Mouse (Mus musculus): Measurements from ENCODE around the gene Thada.

Gene Thada

DNA sequence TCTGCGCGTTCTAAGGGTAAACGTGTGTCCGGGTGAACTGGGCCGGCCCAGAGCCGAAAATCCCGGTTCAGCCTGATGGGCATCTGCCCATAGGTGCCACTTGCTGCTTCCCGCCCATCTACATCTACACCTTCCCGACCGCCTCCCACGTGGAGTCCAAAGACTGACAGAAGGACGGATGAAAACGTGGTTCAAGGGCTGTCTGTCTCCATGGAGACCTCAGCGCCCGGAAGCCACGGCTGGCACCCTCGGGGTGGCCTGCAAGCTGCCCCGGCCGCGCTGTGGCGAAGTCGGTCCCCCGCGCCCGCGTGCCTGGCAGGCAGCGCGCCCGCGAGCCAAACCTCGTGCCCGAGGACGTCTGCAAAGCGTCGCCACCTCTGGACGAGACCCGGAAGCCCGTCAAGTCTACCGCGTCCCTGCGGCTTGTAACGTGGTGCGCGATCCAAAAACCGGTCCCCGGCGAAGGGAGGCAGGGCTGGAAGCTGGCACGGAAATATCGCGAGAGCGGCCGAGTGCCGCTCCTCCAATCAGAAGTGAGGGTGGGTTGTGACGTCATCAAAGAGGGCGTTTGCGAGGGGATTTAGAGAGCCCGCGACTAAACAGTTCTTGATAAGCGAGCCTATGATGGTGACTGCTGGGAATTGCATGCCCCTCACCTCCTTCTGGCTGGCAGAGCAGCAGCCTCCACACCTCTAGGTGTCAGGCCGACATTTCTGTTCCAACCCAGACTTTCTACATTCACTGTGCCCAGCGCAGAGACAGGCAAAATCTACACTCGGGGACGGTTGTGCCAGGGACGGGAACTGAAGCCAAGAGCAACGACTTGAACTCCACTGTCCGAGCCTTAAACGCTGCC, at the start of gene Thada:
Gene Thada, minus strand, starts transcription at position 453 of the 856 bp plus-strand sequence.
- DNase-seq = peak; percentile 99 to 100

DNA sequence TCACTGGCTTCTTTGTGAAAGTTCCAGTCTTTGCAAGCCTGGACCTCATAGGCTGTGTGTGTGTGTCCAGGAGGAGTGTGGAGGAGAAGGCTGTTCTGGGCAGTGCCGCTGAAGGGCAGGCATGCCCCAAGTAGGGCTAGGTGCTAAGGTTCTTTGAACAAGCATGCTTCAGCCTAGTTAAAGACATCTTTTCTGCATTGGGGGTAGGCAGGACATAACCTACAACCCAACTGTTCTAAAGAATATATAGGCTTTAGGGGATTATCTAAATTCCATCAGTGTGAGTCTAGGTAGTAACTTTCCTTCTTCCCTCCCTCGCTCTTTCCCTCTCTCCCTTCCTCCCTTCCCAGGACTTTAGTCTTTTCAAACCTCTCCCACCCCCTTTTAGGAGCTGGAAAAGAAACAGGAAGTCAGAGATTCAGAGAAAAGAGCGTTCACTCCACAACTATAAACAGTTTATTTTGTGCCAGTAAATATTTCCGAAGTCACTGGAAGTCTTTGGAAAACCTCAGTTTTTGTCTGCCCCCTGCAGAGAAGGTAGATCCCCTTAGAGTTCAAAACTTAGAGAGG, 46.6 kb upstream of the Thada start:
- DNase-seq = peak; percentile 9 to 20

DNA sequence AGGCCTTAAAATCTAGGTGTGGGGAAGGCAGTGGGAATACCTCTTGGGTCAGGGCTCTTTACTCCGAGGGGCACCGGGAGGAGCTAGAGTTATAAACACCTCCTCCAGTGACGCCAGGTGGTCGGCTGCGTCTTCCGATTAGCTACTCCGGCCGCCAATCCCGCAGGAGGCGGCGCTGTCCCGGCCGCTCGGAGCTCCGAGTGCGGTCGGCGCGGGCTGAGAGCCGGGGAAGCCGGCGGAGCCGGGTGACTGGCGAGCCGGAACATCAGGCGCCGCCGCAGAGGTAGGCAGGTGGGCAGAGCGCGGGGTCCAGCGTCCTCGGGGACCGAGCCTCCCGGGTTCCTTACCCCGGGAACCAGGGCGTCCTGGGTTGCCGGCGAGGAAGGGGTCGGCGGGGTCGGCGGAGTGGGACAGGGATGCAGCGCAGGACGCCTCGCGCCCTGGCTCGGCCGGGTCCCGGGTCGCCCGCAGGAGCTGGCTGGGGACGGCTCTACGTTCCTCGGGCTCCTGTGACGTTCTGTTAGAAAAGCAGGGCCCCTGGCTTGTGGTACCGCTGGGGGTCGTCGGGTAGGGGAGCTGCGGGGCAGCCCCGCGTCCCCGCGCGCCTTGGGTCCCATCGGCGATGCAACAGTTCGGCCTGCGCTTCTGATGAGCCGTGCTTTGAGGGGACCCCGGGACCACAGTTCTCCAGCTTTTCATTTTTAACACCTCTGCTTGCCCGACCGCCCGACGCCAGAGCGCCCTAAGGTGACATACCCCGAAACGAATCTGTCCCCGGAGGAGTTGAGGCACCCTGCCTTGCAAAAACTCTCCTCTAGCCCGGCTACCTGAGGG, 45.9 kb upstream of the Thada start, which contains the start of gene Plekhh2:
Gene Plekhh2, plus strand, starts transcription at position 214 of the 834 bp plus-strand sequence.
- DNase-seq = peak; percentile 83 to 87

- DNase-seq = no peak
Measured at GRCm38 (mm10) chr17:84510961-84511639, 45.1 kb upstream of the Thada start.

DNA sequence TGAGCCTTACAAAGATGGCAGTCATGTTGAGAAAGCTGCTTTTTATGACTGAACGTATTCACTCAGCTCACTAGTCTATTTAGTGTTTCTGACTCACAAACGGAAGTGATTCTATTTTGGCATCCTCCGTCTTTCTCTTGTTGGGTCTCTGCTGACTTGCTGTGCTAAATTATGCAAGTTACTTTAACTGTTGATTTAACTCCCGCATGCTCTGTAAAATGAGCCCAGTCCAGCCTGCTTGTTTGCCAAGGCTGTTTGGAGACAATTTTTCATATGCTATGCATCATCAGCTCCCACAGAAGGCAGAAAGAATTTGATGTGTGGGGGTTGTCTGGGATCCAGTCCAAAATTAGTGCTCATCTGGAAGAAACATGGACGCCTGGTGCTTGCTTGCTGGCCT, 44.4 kb upstream of the Thada start:
- peak; percentile 58 to 71 for DNase-seq

GRCm38 (mm10) chr17:84509176-84509575, 43.2 kb upstream of the Thada start:
- DNase-seq = peak; percentile 72 to 85

- no peak for DNase-seq
Measured at GRCm38 (mm10) chr17:84508736-84509135, 42.7 kb upstream of the Thada start.

DNA sequence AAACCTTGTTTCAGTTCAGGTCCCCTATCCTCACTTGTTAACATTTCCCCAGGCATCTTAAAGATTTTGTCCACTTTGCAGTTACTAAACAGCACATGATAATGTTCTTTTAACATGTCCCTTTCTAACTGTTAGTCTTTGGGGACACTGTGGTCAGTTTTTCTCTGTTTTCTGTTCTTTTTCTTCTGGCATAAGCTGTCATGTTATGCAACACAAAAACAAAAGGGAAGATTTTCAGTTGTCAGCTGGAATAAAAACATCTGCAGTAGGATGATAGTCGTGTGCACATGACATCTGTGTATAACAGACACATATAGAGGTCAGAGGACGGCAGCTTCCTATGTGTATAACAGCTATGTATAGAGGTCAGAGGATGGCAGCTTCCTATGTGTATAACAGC, 39.9 kb upstream of the Thada start:
- DNase-seq = no peak

DNA sequence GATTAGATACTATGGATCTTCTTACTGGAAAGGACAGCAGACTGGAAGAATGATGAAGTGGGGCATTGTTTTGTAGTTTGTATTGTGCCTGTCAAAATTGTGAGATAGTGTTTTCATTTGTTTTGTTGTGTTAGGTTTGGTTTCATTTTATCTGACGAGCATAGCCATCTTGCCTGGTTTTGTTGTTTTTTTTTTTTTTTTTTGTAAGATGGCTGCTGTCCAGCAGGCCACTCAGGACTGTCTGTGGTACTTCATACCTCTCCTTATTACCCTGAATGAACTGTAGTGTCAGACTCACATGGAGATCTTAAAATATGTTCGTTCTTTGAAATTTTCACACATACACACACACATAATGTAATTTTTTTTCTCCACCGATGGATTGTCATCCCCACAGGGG, 36.3 kb upstream of the Thada start:
- DNase-seq = no peak

- peak; percentile 86 to 90 for DNase-seq
Measured at GRCm38 (mm10) chr17:84498639-84499038, 32.6 kb upstream of the Thada start.

DNA sequence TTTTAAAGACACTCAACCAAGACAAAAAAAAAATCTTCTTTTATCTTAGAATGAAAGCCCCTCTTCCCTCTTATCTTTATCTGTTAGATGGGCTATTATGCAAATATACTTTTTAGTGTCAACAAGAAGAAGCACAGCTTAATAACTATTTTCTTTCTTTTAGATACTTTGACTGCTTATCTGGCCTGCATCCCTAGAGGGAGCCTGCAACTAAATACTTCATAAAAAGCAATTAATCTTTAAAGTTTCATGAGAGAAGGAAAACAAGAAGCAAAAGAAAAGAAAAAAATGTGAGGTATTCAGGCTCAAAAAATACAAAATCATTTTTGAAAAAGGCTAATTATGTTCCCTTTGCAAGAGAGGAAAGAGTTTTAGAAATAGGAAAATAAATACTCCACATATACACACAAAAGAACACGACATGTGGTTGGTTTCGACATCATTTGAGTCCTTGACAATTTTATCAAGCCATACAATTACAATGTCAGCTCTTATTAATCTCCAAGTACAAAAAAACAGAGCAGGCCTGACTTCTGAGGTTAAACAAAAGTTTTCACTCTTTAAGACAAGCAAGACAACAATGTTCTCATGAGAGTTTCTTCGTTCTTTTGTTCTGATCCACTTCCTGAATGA, 32.1 kb upstream of the Thada start:
- no peak for DNase-seq

DNA sequence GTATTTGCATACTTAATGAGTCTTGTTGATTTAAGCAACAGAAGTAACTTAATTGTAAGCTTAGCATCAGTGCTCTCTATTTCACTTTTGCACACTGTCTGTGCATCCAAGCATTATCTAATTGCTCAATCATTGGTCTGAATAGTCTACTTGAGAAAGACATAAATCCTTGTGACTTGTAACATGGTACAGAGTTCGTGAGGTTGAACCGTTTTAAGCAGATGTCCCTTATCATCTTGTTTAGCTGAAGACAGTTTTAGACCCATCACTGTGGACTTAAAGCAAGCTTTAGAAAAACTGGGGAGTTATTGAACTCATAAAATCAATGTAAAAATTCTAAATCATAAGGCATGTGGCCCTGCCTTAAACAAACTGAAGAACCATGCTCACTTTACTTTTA, 31.6 kb upstream of the Thada start:
- no peak for DNase-seq

DNA sequence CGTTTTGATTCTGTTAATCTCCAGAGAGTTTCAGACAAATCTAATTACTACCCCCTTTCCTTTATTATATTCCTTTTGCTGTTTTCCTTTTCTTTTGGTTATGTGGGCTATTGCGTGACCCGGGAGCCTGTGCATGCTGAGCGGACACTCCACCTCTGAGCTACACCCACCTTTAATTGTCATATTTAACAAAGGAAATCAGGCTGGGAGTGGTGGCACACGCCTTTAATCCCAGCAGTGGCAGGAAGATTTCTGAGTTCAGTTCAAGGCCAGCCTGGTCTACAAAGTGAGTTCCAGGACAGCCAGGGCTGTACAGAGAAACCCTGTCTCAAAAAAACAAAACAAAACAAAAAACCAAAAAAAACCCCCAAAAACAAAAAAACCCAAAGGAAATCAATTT, 31.0 kb upstream of the Thada start:
- DNase-seq = no peak

DNA sequence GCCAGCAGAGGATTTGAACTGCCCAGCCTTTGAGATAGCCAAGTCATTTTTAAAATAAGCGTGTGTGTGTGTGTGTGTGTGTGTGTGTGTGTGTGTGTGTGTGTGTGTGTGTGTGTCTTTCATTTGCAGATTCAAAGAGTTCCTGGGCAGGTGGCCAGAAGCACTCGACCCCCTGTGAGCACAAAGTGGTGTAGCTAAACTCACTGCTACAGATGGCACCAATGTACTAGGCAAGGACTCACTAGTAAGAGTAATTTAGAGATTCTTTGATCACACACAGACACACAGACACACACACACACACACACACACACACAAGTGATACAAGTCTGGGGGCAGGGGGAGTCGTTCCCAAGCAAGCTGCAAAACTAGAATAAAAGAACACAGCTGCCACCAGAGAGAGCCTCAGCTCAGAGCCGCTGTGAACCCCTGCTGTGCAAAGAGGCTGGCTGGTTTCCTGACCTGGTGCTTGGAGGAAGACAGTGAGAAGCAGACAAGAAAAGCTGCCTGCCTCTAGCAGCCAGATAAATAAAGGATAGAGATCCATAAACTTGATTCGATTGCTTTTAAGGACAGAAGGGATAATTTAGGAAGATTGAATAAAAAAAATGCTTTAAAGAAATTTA, 26.4 kb upstream of the Thada start:
- peak; percentile 74 to 86 for DNase-seq

- DNase-seq = no peak
Measured at GRCm38 (mm10) chr17:84487415-84487814, 21.4 kb upstream of the Thada start.

- DNase-seq = peak in 1 of 2 experiments; percentile 16
Measured at GRCm38 (mm10) chr17:84483673-84484320, 17.8 kb upstream of the Thada start.

- DNase-seq = no peak
Measured at GRCm38 (mm10) chr17:84482831-84483230, 16.8 kb upstream of the Thada start.

DNA sequence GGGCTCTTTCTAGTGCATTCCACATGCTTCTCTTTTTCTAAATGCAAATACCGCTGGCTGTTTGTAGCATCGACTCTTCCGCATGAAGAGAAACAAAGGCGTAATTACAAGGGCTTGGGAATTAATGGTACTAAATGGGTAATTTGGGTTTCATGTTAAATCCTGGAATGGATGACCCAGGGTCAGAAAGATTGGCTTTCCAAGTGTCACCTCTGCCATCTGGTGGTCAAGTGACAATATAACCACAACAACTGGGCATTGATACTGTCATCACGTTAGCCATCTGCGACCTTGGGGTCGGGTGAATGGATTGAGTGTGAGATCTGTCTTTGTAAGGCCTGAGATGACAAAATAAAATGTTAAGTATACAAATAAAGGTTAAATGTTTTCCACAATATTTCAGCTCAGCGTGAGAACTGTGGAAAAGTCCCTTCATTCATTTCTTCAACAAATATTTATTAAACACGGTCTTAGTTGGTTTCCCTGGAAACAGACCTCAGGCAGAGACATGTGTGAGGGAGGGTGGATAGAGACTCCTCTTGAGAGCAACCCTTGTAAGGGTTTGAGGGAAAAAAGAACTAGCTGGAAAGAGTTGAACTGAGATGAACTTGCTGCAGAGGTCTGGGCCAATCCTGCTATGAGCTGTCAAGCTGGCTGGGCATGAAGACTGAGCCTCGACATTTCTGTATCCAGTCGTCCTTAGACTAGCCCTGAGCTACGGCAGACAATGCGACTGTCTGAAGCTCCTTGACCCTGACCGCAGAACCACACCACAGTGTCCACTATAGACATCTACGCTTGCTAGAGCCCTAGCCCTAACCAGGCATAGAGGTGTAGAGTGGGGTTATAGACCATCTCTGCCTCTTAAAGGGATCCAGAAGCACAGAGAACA, 14.7 kb upstream of the Thada start:
- DNase-seq = peak; percentile 63 to 72

- peak; percentile 87 to 90 for DNase-seq
Measured at GRCm38 (mm10) chr17:84478276-84478675, 12.3 kb upstream of the Thada start.

GRCm38 (mm10) chr17:84477176-84477575, 11.2 kb upstream of the Thada start:
- DNase-seq = no peak

Measured in cerebellum, postnatal 10 days (tissue).